Mouse (Mus musculus): ENCODE measurements around the gene Mrpl2. TPM values are rescaled to one million over a fixed set of nuclear protein-coding genes. Genes with fewer than 3 reads are reported as not detected.

The Mrpl2 gene
- polyA plus RNA-seq, 1 experiment from 2014 or later: 74.9 TPM

DNA sequence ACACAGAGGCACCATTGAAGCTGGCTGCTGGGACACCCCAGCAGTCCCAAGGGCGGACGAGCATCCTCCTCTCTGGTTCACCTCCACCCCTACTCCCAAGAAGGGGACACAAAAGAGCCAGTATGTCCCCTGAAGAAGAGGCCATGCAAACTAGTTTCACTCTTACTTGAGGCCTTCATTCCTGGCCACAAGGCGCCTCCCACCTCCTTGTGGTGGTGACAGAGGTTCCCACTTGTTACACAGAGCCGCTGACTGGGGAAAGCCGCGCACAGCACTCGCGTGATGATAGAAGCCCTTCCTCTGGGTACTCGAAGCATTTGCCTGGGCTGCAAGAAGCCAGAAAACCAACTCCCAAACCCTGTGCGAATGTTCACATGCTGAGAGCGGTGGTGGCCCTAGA is 23.8 kb upstream of the Mrpl2 start:
- H3K4me3 ChIP-seq (replicated peaks; ENCODE audit: low read length): no peak overlapping the region
- no peaks in the 10 kb centered on the region for H3K9me3 ChIP-seq (ENCODE audit: control insufficient read depth, low read length)
- no peaks in the 10 kb centered on the region for H3K36me3 ChIP-seq (ENCODE audit: control insufficient read depth, insufficient read depth)
- 87% methylated on average over 11 of the region's 11 CpGs for WGBS
- peaks cover 77% of the 10 kb centered on the region for H3K4me1 ChIP-seq (replicated peaks; ENCODE audit: control insufficient read depth, insufficient read depth, low read length)
- ATAC-seq: no peak
- H3K27me3 ChIP-seq (replicated peaks; ENCODE audit: control insufficient read depth, insufficient read depth, low read length): no peaks in the 10 kb centered on the region
- H3K9ac ChIP-seq (replicated peaks; ENCODE audit: low read depth, low read length): no peak overlapping the region
- no peak overlapping the region for H3K4me2 ChIP-seq (ENCODE audit: low read length)
- no peak overlapping the region for H3K27ac ChIP-seq (ENCODE audit: low read length)

- ATAC-seq: no peak
- WGBS: 21% methylated on average over 10 of the region's 10 CpGs
- no peak overlapping the region for H3K27ac ChIP-seq (ENCODE audit: low read length)
- peaks cover 72% of the 10 kb centered on the region for H3K4me1 ChIP-seq (replicated peaks; ENCODE audit: control insufficient read depth, insufficient read depth, low read length)
- no peak overlapping the region for H3K4me2 ChIP-seq (ENCODE audit: low read length)
- no peak overlapping the region for H3K4me3 ChIP-seq (replicated peaks; ENCODE audit: low read length)
- H3K27me3 ChIP-seq (replicated peaks; ENCODE audit: control insufficient read depth, insufficient read depth, low read length): no peaks in the 10 kb centered on the region
- H3K36me3 ChIP-seq (ENCODE audit: control insufficient read depth, insufficient read depth): no peaks in the 10 kb centered on the region
- H3K9me3 ChIP-seq (ENCODE audit: control insufficient read depth, low read length): no peaks in the 10 kb centered on the region
- no peak overlapping the region for H3K9ac ChIP-seq (replicated peaks; ENCODE audit: low read depth, low read length)
These were observed 22.0 kb upstream of the Mrpl2 start for GRCm38 (mm10) chr17:46623819-46624557.

- H3K9ac ChIP-seq (replicated peaks; ENCODE audit: low read depth, low read length): no peak overlapping the region
- H3K27me3 ChIP-seq (replicated peaks; ENCODE audit: control insufficient read depth, insufficient read depth, low read length): no peaks in the 10 kb centered on the region
- no peak for ATAC-seq
- no peaks in the 10 kb centered on the region for H3K9me3 ChIP-seq (ENCODE audit: control insufficient read depth, low read length)
- no peaks in the 10 kb centered on the region for H3K36me3 ChIP-seq (ENCODE audit: control insufficient read depth, insufficient read depth)
- peaks cover 66% of the 10 kb centered on the region for H3K4me1 ChIP-seq (replicated peaks; ENCODE audit: control insufficient read depth, insufficient read depth, low read length)
- H3K4me2 ChIP-seq (ENCODE audit: low read length): no peak overlapping the region
- H3K27ac ChIP-seq (ENCODE audit: low read length): no peak overlapping the region
- no peak overlapping the region for H3K4me3 ChIP-seq (replicated peaks; ENCODE audit: low read length)
- WGBS: 68% methylated on average over 12 of the region's 12 CpGs
These were observed 21.4 kb upstream of the Mrpl2 start for GRCm38 (mm10) chr17:46624598-46624997.

DNA sequence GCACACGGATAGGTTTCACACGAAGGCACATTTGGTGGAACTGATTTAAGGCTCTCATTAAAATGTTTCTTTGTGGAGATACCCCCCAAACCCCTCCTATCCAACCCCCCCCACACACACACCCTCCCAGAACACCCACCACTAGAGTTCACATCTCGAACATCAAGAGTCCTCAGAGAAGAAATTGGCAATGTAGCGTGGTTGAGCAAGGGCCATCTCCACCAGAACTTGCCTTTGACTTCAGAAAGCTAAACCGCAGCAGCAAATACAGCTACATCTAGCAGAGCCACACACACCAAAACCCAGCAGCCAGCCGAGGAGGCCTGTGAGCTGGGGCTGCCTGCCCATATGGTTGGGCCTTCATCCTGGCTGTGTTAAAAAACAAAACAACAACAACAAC is 18.6 kb upstream of the Mrpl2 start:
- ATAC-seq: no peak
- H3K9me3 ChIP-seq (ENCODE audit: control insufficient read depth, low read length): no peaks in the 10 kb centered on the region
- no peaks in the 10 kb centered on the region for H3K36me3 ChIP-seq (ENCODE audit: control insufficient read depth, insufficient read depth)
- H3K27me3 ChIP-seq (replicated peaks; ENCODE audit: control insufficient read depth, insufficient read depth, low read length): no peaks in the 10 kb centered on the region
- no peak overlapping the region for H3K27ac ChIP-seq (ENCODE audit: low read length)
- 59% methylated on average over 6 of the region's 6 CpGs for WGBS
- H3K9ac ChIP-seq (replicated peaks; ENCODE audit: low read depth, low read length): no peak overlapping the region
- peaks cover 50% of the 10 kb centered on the region for H3K4me1 ChIP-seq (replicated peaks; ENCODE audit: control insufficient read depth, insufficient read depth, low read length)
- H3K4me2 ChIP-seq (ENCODE audit: low read length): peak overlapping the region; percentile 80
- no peak overlapping the region for H3K4me3 ChIP-seq (replicated peaks; ENCODE audit: low read length)

DNA sequence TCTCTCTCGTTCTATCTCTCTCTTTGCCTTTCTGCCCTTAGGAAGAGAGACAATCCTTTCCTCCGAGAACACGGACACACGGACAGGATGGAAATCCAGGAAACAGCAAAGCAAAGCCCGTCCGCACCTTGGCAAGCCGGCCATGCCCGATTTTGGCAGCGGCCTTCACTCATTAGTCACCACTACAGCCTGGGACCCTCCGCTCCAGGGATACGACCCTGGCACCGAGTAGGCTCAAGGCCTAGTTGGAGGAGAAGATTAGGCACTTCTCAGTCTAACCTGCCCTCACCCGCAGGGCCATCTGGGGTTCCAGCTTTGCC is 17.6 kb upstream of the Mrpl2 start:
- peak overlapping the region; percentile 95 for H3K9ac ChIP-seq (replicated peaks; ENCODE audit: low read depth, low read length)
- no peaks in the 10 kb centered on the region for H3K9me3 ChIP-seq (ENCODE audit: control insufficient read depth, low read length)
- H3K36me3 ChIP-seq (ENCODE audit: control insufficient read depth, insufficient read depth): no peaks in the 10 kb centered on the region
- under 1% methylated on average over 13 of the region's 13 CpGs for WGBS
- H3K4me1 ChIP-seq (replicated peaks; ENCODE audit: control insufficient read depth, insufficient read depth, low read length): peaks cover 42% of the 10 kb centered on the region
- H3K4me3 ChIP-seq (replicated peaks; ENCODE audit: low read length): peak overlapping the region; percentile 93
- no peak; the same call in 1 of the 2 replicates for ATAC-seq
- H3K27me3 ChIP-seq (replicated peaks; ENCODE audit: control insufficient read depth, insufficient read depth, low read length): no peaks in the 10 kb centered on the region
- peak overlapping the region; percentile 90 for H3K27ac ChIP-seq (ENCODE audit: low read length)
- H3K4me2 ChIP-seq (ENCODE audit: low read length): peak overlapping the region; percentile 80

- Histone ChIP-seq H3K27me3 (replicated peaks; ENCODE audit: control insufficient read depth, insufficient read depth, low read length) (no peaks in the 10 kb centered on the region), H3K9me3 (ENCODE audit: control insufficient read depth, low read length) (no peaks in the 10 kb centered on the region), H3K4me1 (replicated peaks; ENCODE audit: control insufficient read depth, insufficient read depth, low read length) (peaks cover 36% of the 10 kb centered on the region), H3K36me3 (ENCODE audit: control insufficient read depth, insufficient read depth) (no peaks in the 10 kb centered on the region), H3K4me3 (replicated peaks; ENCODE audit: low read length) (peak within 1 kb of the TSS; percentile 93), H3K9ac (replicated peaks; ENCODE audit: low read depth, low read length) (peak within 1 kb of the TSS; percentile 95), H3K27ac (ENCODE audit: low read length) (peak within 1 kb of the TSS; percentile 90), H3K4me2 (ENCODE audit: low read length) (peak within 1 kb of the TSS; percentile 80)
- WGBS: under 1% methylated on average over 57 of the region's 90 CpGs
- peak; percentile 80 for ATAC-seq
These were observed 17.0 kb upstream of the Mrpl2 start, which contains the start of gene Ptk7 for GRCm38 (mm10) chr17:46628791-46629684. TSS of gene Ptk7 (minus strand) at chr17:46629504.

DNA sequence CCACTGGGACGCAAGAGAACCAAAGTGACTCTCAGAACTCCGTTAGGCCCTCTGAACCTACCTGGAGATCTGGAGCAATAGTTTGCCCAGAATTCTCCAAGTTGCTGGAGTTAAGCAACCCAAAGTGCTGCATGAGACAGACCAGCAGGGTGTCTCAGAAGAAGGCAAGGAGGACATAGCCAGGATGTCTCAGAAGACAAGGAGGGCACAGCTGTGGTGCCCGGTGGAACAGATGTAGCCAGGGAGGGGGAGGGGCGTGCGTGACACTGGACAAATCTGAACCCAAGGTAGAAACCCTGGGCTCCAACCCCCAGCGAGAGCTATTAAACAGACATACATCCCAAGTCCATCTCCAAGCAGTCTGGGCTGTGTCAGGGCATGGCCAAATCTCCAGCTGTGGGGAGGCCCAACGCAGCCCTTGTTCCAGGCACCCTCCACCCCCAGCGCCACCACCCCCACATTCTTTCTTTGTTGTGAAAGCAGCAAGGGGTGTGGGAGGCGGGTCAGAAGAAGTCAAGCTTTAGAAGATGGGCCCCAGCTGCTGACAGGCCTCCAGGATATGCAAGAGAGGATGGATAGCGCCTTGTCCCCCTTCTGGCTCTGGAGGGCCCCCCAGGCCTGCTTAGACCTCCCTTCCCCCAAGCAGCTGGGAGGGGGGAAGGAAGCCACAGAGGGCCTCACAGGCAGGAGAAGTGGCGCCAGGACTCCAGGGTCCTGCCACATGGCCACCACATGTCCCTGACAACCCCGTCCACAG is 16.2 kb upstream of the Mrpl2 start:
- peak overlapping the region; percentile 49 for H3K27ac ChIP-seq (ENCODE audit: low read length)
- H3K4me1 ChIP-seq (replicated peaks; ENCODE audit: control insufficient read depth, insufficient read depth, low read length): peaks cover 27% of the 10 kb centered on the region
- peak overlapping the region; percentile 80 for H3K4me2 ChIP-seq (ENCODE audit: low read length)
- 15% methylated on average over 11 of the region's 12 CpGs for WGBS
- H3K27me3 ChIP-seq (replicated peaks; ENCODE audit: control insufficient read depth, insufficient read depth, low read length): no peaks in the 10 kb centered on the region
- no peak overlapping the region for H3K9ac ChIP-seq (replicated peaks; ENCODE audit: low read depth, low read length)
- no peaks in the 10 kb centered on the region for H3K9me3 ChIP-seq (ENCODE audit: control insufficient read depth, low read length)
- H3K4me3 ChIP-seq (replicated peaks; ENCODE audit: low read length): peak overlapping the region; percentile 93
- peak; percentile 52 for ATAC-seq
- no peaks in the 10 kb centered on the region for H3K36me3 ChIP-seq (ENCODE audit: control insufficient read depth, insufficient read depth)

DNA sequence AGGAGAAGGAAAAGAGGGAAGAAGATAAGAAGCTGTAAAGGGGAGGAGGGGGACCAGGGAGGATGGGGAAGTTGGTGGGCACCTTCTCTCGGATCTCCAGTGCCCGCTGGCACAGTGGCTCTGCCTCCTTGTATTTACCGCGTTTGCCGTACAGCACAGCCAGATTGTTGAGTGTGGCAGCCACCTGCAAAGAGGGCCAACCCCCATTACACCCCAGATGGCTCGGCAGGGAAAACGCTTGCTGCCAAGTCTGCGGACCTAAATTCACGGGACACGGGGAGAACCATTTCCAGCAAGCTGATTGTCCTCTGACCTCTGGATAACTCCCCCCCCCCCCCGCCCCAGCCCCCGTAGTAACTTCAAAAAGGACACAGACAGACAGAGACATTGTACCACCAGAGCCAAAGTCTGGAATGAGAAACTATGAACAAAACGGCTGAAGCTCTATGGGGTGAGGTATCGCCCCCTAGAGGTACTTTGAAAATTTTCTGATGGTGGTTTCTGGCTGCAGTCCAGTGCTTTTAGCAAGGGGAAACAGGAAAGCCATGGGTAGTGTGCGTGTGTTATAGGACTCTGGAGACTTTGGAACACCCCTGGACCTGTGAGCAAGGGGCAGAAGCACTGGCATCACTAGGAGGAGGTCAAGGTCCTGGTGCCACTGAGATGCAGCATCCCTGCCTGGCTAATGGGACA is 9.1 kb upstream of the Mrpl2 start:
- Histone ChIP-seq H3K27me3 (replicated peaks; ENCODE audit: control insufficient read depth, insufficient read depth, low read length) (no peaks in the 10 kb centered on the region), H3K27ac (ENCODE audit: low read length) (peak overlapping the region; percentile 65), H3K36me3 (ENCODE audit: control insufficient read depth, insufficient read depth) (peaks cover 13% of the 10 kb centered on the region), H3K4me3 (replicated peaks; ENCODE audit: low read length) (no peak overlapping the region), H3K9me3 (ENCODE audit: control insufficient read depth, low read length) (no peaks in the 10 kb centered on the region), H3K9ac (replicated peaks; ENCODE audit: low read depth, low read length) (peak overlapping the region; percentile 36; the same call in 1 of the 2 replicates), H3K4me1 (replicated peaks; ENCODE audit: control insufficient read depth, insufficient read depth, low read length) (peaks cover 16% of the 10 kb centered on the region), H3K4me2 (ENCODE audit: low read length) (peak overlapping the region; percentile 28)
- peak; percentile 83 for ATAC-seq
- 9% methylated on average over 15 of the region's 15 CpGs for WGBS

Data from forebrain, embryonic 16.5 days (tissue).